In genomic region chr7:129914871-129915270, GRCm38 (mm10) we compare ENCODE assay signal across 16 mouse cellular contexts.
DNase-seq lines count a peak whose midpoint lies in the region.
"Had no signal": no experiment of that assay in that cellular context is flagged by ENCODE, and none has a peak within 500 bp of the region (broad histone marks: within the 10 kb centered on the region; RNA-seq: fewer than 3 reads in every experiment).

No protein-coding gene starts in this region.

- WGBS in heart, embryonic 10.5 days = 85% methylated on average over 6 of the region's 6 CpGs

- intact Hi-C loops in heart, postnatal 14 days (cut with DNase I) = no loop called here

- no peaks in the 10 kb centered on the region for H3K36me3 ChIP-seq in heart, embryonic 10.5 days
- H3K36me3 ChIP-seq: G1E had no signal

- H3K4me1 ChIP-seq in heart, embryonic 10.5 days = no peaks in the 10 kb centered on the region

- DNase-seq in heart, adult 11 months = peak; percentile 64
- no peak for DNase-seq in heart, postnatal 14 days
- peak; percentile 66 for DNase-seq in heart, embryonic 10.5 days (ENCODE audit: low spot score)
- no peak for DNase-seq in heart, adult 8-10 months (ENCODE audit: low spot score)
- DNase-seq: adrenal gland, adult 2 months; adrenal gland, adult 8-10 months; adrenal gland, postnatal 10 days; adrenal gland, postnatal 14 days; adrenal gland, postnatal 25 days; adrenal gland, postnatal 36 days; B cell, adult 2 months; cerebellum, adult 11 months; cerebellum, adult 11-12 months; cerebellum, adult 18-20 months had no signal

- H3K27me3 ChIP-seq in heart, embryonic 10.5 days (ENCODE audit: insufficient read depth, poor library complexity, severe bottlenecking) = 0 out of 2 replicates have a peak, but pooled peaks cover 7% of the 10 kb centered on the region
- H3K27me3 ChIP-seq: Patski had no signal

- H3K9me3 ChIP-seq in heart, embryonic 10.5 days = no peaks in the 10 kb centered on the region

- H3K27ac ChIP-seq in heart, embryonic 10.5 days = no peak overlapping the region

- H3K4me3 ChIP-seq in heart, embryonic 10.5 days = no peak overlapping the region

Comparison
In these comparisons a context has a peak if more than half of its experiments do, and no peak if none do; other contexts are left out.
1. DNase-seq: peak in heart, adult 11 months (single experiment) and heart, embryonic 10.5 days (single experiment); none in heart, postnatal 14 days (0 of 2) and heart, adult 8-10 months (single experiment).